Mouse (Mus musculus): ENCODE data around the gene Syk. TPM values are rescaled to one million over a fixed set of nuclear protein-coding genes. Genes with fewer than 3 reads are reported as not detected.

Gene Syk
- total RNA-seq, 2 experiments from 2014 or later, result 2.7 TPM

DNA sequence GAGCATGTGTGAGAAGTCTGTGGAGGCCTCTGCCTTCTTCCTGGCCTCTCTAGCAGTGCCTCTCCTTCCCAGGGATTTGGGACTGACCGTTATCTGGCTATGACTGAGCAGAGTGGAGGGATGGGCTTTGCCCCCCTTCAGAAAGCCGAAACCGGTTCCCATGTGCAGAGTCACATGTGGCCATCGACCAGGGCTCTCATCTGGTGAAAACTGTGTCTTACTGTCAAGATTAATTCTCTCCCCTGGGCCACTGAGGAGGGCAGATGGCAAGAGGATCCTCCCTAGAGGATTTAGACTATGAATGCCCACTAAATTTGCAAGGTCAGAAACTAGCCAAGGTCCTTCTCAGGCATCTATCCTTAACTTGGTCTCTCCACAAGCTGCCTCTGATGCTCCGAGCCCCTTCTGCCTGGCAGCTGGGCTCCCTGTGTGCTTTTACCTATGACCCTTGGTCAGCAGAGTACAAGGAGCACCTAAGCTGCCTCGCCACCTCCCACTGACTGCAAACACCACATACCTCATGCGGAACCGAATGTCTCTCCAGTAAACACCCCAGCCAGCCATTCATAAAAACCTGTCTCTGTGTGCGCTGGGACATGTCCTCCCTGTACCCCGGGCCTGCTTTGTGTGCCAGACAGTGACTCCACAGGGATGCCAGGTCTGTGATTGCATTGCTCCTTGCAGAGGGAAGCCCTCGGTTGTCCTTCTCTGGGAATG lies 65.2 kb downstream of the Syk start:
- DNase-seq (ENCODE audit: low spot score in 2 of 2), result no peak

- DNase-seq (ENCODE audit: low spot score in 2 of 2), result no peak
These were observed 66.9 kb downstream of the Syk start for GRCm38 (mm10) chr13:52649791-52650418.

GRCm38 (mm10) chr13:52651383-52652252 lies 68.6 kb downstream of the Syk start:
- DNase-seq (ENCODE audit: low spot score in 2 of 2), result peak; percentile 30 to 85

DNA sequence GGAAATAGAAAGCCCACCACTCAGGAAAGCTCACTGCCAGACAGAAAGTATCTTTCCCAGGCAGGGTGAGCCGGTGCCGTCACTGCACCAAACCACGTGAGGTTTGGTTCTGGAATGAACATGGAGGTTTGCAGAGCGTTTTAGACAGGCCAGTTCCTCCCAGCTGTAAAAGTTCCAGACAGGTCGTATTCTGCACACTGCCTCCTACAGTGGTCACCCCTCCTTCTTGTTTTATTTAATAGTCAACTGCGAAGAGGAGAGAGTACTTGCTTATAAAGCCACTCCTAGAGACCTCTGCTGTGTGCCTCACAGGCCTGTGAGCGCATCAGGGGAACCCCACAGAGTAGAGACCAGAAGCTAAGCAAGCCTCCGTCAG lies 69.3 kb downstream of the Syk start:
- DNase-seq (ENCODE audit: low spot score in 2 of 2), result no peak

- DNase-seq (ENCODE audit: low spot score in 2 of 2), result no peak
These were observed 71.3 kb downstream of the Syk start for GRCm38 (mm10) chr13:52654081-52654829.

DNA sequence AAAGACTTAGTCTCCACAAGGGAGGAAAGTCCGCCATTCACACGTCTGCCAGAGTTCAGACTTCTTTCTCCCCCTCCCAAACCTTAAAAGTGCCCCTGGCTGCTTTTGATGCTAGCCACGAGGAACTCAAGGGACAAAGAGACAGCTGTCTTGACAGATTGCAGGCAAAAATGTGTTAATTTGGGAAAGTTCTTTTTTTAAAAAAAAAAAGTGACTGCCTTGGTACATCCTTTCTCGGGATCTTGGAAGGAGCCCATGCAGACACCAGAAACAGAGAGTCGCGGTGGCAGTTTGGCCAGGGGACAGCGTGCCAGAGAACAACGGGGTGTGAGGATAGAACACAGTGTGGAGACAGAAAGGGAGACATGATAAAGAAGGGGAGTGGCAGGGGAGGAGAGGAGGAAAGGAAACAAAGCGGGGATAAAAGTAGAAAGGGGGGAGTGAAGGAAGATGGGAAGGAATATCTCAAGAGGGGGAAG lies 71.9 kb downstream of the Syk start:
- no peak for DNase-seq (ENCODE audit: low spot score in 2 of 2)

DNA sequence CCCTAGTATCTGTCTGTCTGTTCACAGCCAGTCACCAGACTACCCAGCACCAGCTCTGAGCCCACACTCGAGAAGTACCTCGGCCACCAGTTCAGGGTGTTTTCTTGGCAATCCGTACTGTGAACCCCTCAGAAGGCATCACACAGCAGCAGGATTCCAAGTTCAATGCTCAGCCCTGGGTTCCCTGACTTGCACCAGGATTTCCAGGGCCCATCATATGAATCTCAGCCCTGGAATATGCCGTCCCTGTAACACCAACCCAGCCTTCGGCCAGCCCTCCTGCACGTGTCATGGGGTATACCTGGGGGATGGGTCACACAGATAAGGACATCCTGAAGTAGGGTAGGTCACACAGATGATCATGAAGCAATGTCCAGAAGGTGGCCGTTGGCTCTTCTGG lies 75.0 kb downstream of the Syk start:
- no peak for DNase-seq (ENCODE audit: low spot score in 2 of 2)

DNA sequence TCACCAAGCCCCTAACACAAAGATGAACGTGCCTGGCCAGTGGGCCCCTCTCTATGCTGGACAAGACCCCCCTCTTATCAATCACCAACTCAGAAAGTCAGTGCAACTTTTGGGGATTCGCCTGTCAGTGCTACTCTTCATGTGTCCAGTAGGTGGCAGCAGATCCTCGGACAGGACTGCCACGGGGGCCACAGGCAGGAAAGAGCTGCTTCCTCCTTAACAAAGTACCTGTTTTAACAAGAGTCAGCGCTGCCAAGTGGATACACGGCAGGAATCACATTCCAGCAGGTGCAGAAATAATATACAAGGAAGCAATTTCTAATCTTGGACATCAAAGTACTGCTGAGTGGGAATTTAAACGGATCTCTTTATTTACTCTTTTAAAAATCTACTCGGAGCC lies 75.5 kb downstream of the Syk start:
- peak; percentile 25 to 69 for DNase-seq (ENCODE audit: low spot score in 2 of 2)

- DNase-seq (ENCODE audit: low spot score in 2 of 2), result no peak
These were observed 76.2 kb downstream of the Syk start for GRCm38 (mm10) chr13:52659171-52659665.

DNA sequence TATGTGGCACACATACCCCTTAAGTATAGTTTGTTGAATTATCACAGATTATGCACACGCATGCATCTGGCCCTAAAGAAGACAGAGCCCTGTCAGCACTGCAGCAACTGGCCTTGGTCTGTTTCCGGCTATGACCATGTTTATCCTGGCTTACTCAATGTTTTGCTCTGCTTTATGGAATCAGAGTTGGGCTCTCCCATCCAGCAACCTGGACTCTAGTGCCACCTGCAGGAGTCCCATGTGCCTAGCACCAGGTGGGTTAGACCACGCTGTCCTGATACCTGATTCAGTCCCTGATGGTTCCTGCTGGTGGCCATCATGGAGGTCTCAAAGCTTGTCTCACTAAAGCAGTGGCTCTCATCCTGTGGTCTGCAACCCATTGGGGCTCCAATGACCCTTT lies 86.9 kb downstream of the Syk start:
- no peak for DNase-seq (ENCODE audit: low spot score in 2 of 2)

- DNase-seq (ENCODE audit: low spot score in 2 of 2), result peak; percentile 22 to 43
These were observed 90.3 kb downstream of the Syk start for GRCm38 (mm10) chr13:52673272-52673671.

DNA sequence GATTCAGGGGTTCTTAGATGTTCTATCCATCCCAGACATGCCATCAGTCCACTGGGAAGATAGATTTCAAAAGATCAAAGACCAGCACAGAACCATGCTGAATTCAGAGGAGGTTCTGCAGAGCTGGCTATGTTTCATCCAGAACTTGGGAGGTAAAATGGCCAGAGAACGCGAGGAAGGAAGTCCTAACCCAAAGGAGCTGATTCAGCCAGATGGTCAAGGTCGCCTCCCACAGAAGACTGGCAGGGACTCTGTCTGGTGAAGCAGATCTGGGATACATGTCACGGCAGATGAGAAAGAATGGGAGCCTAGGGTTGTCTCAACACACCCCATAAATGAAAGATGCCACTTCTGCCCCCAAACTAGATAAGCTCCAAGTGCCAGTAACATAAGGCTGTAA lies 90.9 kb downstream of the Syk start:
- DNase-seq (ENCODE audit: low spot score in 2 of 2), result no peak

GRCm38 (mm10) chr13:52674839-52675238 lies 91.9 kb downstream of the Syk start:
- no peak for DNase-seq (ENCODE audit: low spot score in 2 of 2)

DNA sequence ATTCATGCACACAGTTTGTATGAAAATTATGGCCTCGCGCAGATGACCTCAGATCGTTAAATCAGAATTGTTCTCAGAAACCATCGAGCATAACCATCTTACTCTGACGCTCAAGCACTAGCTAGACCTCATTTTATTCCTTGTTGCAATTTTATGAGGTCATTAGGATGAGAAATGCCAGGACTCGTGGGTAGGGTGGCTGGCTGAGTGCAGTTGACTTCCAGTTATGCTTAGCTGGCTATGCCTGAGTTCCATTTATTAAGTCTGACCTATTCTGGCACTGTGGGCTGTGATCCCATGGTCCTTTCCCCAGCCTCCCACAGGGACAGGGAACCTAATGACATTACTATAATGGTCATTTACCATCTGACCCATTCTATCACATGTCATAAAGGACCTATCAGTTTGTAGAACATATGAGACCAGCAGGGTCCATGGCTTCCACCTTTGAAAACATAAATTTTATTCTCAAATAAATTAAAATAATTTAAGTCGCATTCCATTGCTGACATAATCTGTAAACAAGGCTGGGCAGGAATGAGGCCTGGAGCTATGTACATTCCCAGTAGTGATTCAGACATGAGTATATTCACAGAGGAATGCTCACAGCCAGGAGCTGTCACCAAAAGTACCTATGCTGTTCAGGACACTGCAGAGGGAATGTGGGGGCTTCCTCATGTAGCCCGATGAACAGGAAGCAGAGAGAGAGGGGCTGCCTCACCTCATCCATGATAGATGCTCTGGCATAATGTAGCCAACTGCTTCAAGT lies 92.7 kb downstream of the Syk start:
- DNase-seq (ENCODE audit: low spot score in 2 of 2), result no peak

GRCm38 (mm10) chr13:52676671-52677445 lies 93.9 kb downstream of the Syk start:
- DNase-seq (ENCODE audit: low spot score in 2 of 2), result no peak

- peak; percentile 72 to 81 for DNase-seq (ENCODE audit: low spot score in 2 of 2)
These were observed 96.9 kb downstream of the Syk start for GRCm38 (mm10) chr13:52679906-52680305.

GRCm38 (mm10) chr13:52682107-52682506 lies 99.1 kb downstream of the Syk start:
- no peak for DNase-seq (ENCODE audit: low spot score in 2 of 2)

DNA sequence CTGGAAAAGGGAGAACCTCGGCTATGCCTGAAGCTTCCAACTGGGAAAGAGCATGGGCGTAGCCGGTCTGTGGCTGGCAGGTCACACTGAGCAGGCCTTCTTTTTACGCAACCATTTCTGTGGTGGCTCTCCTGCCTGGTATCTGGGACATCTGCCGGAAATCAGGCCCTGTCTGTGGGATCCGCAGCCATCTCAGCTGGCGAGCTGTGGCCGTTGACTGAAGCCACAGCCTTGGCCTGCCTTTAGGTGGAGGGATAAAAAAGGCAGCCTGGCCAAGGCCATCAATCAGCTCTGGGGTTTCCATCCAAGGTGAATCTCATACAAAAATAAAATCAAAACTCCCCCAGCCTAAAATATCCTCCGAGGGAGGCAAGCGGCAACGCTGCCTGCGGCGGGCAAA lies 107.5 kb downstream of the Syk start:
- no peak for DNase-seq (ENCODE audit: low spot score in 2 of 2)

- no peak for DNase-seq (ENCODE audit: low spot score in 2 of 2)
These were observed 109.3 kb downstream of the Syk start for GRCm38 (mm10) chr13:52692311-52692710.

DNA sequence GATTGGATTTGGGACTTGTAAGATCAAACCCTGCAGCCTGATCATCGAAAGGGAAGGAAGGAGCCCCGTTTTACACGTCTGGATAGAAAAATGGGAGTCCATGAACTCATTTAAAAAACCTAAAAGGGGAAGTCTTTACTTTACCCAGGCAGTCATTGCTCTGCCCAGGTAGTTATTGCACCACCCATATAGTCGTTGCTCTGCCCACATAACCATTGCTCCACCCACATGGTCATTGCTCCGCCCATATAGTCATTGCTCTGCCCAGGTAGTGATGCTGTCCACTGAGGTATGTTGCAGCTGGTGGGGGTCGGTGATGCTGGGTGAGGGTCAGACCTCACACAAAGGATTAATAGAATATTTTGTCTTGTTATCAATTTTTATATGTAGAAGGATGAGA lies 111.9 kb downstream of the Syk start:
- no peak for DNase-seq (ENCODE audit: low spot score in 2 of 2)
